Mouse (Mus musculus) MEL (cell line): ENCODE measurements around the gene Itga9.

Experiments used
- EP300 ChIP-seq, 2 experiments: IDR thresholded peaks; 2 replicates each; pipeline ENCODE4 v1.6.1; 2011; ENCODE audit warnings: improper control_type of control experiment in 2 of 2, low read length in 2 of 2, low read depth in 1 of 2, mild to moderate bottlenecking in 1 of 2
- GATA1 ChIP-seq: IDR thresholded peaks from 2 replicates; pipeline ENCODE4 v1.6.1; 2011; ENCODE audit warnings: low read depth, low read length, improper control_type of control experiment
- JUND ChIP-seq: IDR thresholded peaks from 2 replicates; pipeline ENCODE4 v1.6.1; 2011; ENCODE audit warnings: low read depth, mild to moderate bottlenecking, improper control_type of control experiment, low read length
- MAZ ChIP-seq: IDR thresholded peaks from 2 replicates; pipeline ENCODE4 v1.6.1; 2012; ENCODE audit warnings: low read depth, mild to moderate bottlenecking, inconsistent platforms, low read length, improper control_type of control experiment

GRCm38 (mm10) chr9:118669696-118670095 lies 63.2 kb downstream of the Itga9 start:
- no peak for TF ChIP-seq EP300 (IDR thresholded peaks at IDR 0.05; ENCODE audit: low read depth in 1 of 2, low read length in 2 of 2)
- no peak for TF ChIP-seq GATA1
- no peak for TF ChIP-seq MAZ
- no peak for TF ChIP-seq JUND
